ENCODE assay signal across 16 mouse cellular contexts in genomic region chr11:17170938-17171729, GRCm38 (mm10).
"Had no signal": no experiment of that assay in that cellular context is flagged by ENCODE, and none has a peak within 500 bp of the region (broad histone marks: within the 10 kb centered on the region; RNA-seq: fewer than 3 reads in every experiment).

No protein-coding gene starts in this region.

- DNase-seq: kidney, adult 18-20 months; kidney, adult 9 months; kidney, postnatal 25 days; layer of hippocampus, adult 9-11 months; liver; thymus, adult 2 months; thymus, postnatal 14 days; thymus, postnatal 4 days had no signal

- H3K4me3 ChIP-seq: layer of hippocampus, adult 2 months; limb, embryonic 10.5 days; limb, embryonic 13.5 days; liver, embryonic 12.5 days; liver, embryonic 15.5 days; midbrain, embryonic 12.5 days had no signal

- H3K9ac ChIP-seq: limb, embryonic 13.5 days; liver, embryonic 12.5 days; liver, embryonic 15.5 days; midbrain, embryonic 12.5 days had no signal

- H3K27me3 ChIP-seq: limb, embryonic 13.5 days; liver, embryonic 12.5 days; liver, embryonic 15.5 days; midbrain, embryonic 12.5 days had no signal

- ATAC-seq: intestine, embryonic 16.5 days; liver, embryonic 12.5 days had no signal

- H3K4me1 ChIP-seq: midbrain, embryonic 12.5 days had no signal

- H3K4me2 ChIP-seq: limb, embryonic 13.5 days; liver, embryonic 12.5 days; liver, embryonic 15.5 days; midbrain, embryonic 12.5 days had no signal

- H3K9me3 ChIP-seq: limb, embryonic 10.5 days; limb, embryonic 13.5 days; liver, embryonic 15.5 days had no signal

- H3K27ac ChIP-seq: limb, embryonic 10.5 days; limb, embryonic 13.5 days; liver, embryonic 12.5 days; liver, embryonic 15.5 days; macrophage; midbrain, embryonic 12.5 days had no signal
